Mouse (Mus musculus) neural tube, embryonic 13.5 days (tissue): ENCODE measurements at regions not wholly inside any gene's neighbourhood (a gene's known extent, or its start where the extent isn't known, plus 50 kb on each side); places are given as distances from the start of the nearest gene placed in this dataset.

Experiments used
- ATAC-seq: fragments of 200-750 bp; cut with Nextera tagmentation; 2 replicates; pipeline ENCODE4 v1.8.0; 2017; ENCODE audit warnings: low read depth, mild to moderate bottlenecking, moderate TSS enrichment, moderate library complexity
- H3K27ac ChIP-seq: fragments of 300-500 bp; sonication (generic); replicated peaks from 2 replicates; pipeline ENCODE4 v1.5.1; 2015; ENCODE audit warnings: moderate library complexity, mild to moderate bottlenecking, inconsistent platforms
- H3K27me3 ChIP-seq: fragments of 300-500 bp; sonication (generic); 2 replicates; pipeline ENCODE4 v1.6.1; 2015; ENCODE audit warnings: mild to moderate bottlenecking, inconsistent platforms
- H3K36me3 ChIP-seq: fragments of 300-500 bp; sonication (generic); 2 replicates; pipeline ENCODE4 v1.6.1; 2015; ENCODE audit warnings: mild to moderate bottlenecking, inconsistent platforms
- H3K4me1 ChIP-seq: fragments of 300-500 bp; sonication (generic); replicated peaks from 2 replicates; pipeline ENCODE4 v1.6.1; 2015; ENCODE audit warnings: inconsistent platforms
- H3K4me2 ChIP-seq: fragments of 300-500 bp; sonication (generic); 2 replicates; pipeline ENCODE4 v1.6.1; 2015; ENCODE audit warnings: inconsistent platforms, mild to moderate bottlenecking, moderate library complexity
- H3K4me3 ChIP-seq: fragments of 300-500 bp; sonication (generic); 2 replicates; pipeline ENCODE4 v1.5.1; 2015; ENCODE audit warnings: mild to moderate bottlenecking, inconsistent platforms
- H3K9ac ChIP-seq: fragments of 300-500 bp; sonication (generic); 2 replicates; pipeline ENCODE4 v1.6.1; 2015; ENCODE audit warnings: moderate library complexity, mild to moderate bottlenecking, inconsistent platforms
- H3K9me3 ChIP-seq: fragments of 300-500 bp; sonication (generic); 2 replicates; pipeline ENCODE4 v1.6.1; 2016; ENCODE audit warnings: inconsistent platforms
- WGBS: fragments of 180-500 bp; shearing (Covaris S2); methylation state at CpG from one replicate; pipeline ENCODE4 v1.1.7; 2015; 5-methylcytosine and 5-hydroxymethylcytosine counted together

- H3K9ac ChIP-seq = no peak overlapping the region
- H3K9me3 ChIP-seq = no peaks in the 10 kb centered on the region
- no peaks in the 10 kb centered on the region for H3K27me3 ChIP-seq
- H3K4me1 ChIP-seq = no peaks in the 10 kb centered on the region
- no peaks in the 10 kb centered on the region for H3K36me3 ChIP-seq
- H3K4me3 ChIP-seq = no peak overlapping the region
- no peak for ATAC-seq
- WGBS = 91% methylated on average over 11 of the region's 11 CpGs
- H3K27ac ChIP-seq = no peak overlapping the region
- no peak overlapping the region for H3K4me2 ChIP-seq
Observed at GRCm38 (mm10) chr9:88085181-88085816, 241.7 kb upstream of the Nt5e start.

- Histone ChIP-seq H3K36me3 (no peaks in the 10 kb centered on the region), H3K27me3 (no peaks in the 10 kb centered on the region), H3K9ac (no peak overlapping the region), H3K27ac (no peak overlapping the region), H3K4me2 (no peak overlapping the region), H3K9me3 (no peaks in the 10 kb centered on the region), H3K4me1 (no peaks in the 10 kb centered on the region), H3K4me3 (no peak overlapping the region)
- 81% methylated on average over 3 of the region's 3 CpGs for WGBS
- ATAC-seq = no peak
Observed at GRCm38 (mm10) chr9:88085866-88086265, 241.1 kb upstream of the Nt5e start.

- Histone ChIP-seq H3K4me2 (no peak overlapping the region), H3K27ac (no peak overlapping the region), H3K4me1 (no peaks in the 10 kb centered on the region), H3K36me3 (no peaks in the 10 kb centered on the region), H3K4me3 (no peak overlapping the region), H3K27me3 (no peaks in the 10 kb centered on the region), H3K9ac (no peak overlapping the region), H3K9me3 (no peaks in the 10 kb centered on the region)
- no peak for ATAC-seq
- WGBS = 72% methylated on average over 8 of the region's 8 CpGs
Observed at GRCm38 (mm10) chr9:88091781-88092527, 235.0 kb upstream of the Nt5e start.

- no peak overlapping the region for H3K4me3 ChIP-seq
- no peaks in the 10 kb centered on the region for H3K27me3 ChIP-seq
- no peaks in the 10 kb centered on the region for H3K4me1 ChIP-seq
- H3K36me3 ChIP-seq = no peaks in the 10 kb centered on the region
- 84% methylated on average over 4 of the region's 4 CpGs for WGBS
- ATAC-seq = no peak
- no peak overlapping the region for H3K9ac ChIP-seq
- H3K9me3 ChIP-seq = no peaks in the 10 kb centered on the region
- no peak overlapping the region for H3K4me2 ChIP-seq
- no peak overlapping the region for H3K27ac ChIP-seq
Observed at GRCm38 (mm10) chr9:88092561-88092960, 234.4 kb upstream of the Nt5e start.

- Histone ChIP-seq H3K36me3 (no peaks in the 10 kb centered on the region), H3K4me1 (no peaks in the 10 kb centered on the region), H3K4me3 (no peak overlapping the region), H3K27ac (no peak overlapping the region), H3K9me3 (no peaks in the 10 kb centered on the region), H3K9ac (no peak overlapping the region), H3K4me2 (no peak overlapping the region), H3K27me3 (no peaks in the 10 kb centered on the region)
- 54% methylated on average over 1 of the region's 1 CpGs for WGBS
- no peak for ATAC-seq
Observed at GRCm38 (mm10) chr9:88113094-88113493, 213.9 kb upstream of the Nt5e start.

- 90% methylated on average over 5 of the region's 5 CpGs for WGBS
- H3K4me3 ChIP-seq = no peak overlapping the region
- no peak overlapping the region for H3K27ac ChIP-seq
- no peaks in the 10 kb centered on the region for H3K9me3 ChIP-seq
- ATAC-seq = no peak
- H3K27me3 ChIP-seq = no peaks in the 10 kb centered on the region
- H3K4me1 ChIP-seq = no peaks in the 10 kb centered on the region
- no peak overlapping the region for H3K9ac ChIP-seq
- H3K4me2 ChIP-seq = no peak overlapping the region
- H3K36me3 ChIP-seq = no peaks in the 10 kb centered on the region
Observed at GRCm38 (mm10) chr9:88120536-88120935, 206.5 kb upstream of the Nt5e start.

GRCm38 (mm10) chr9:88120963-88121570 lies 205.9 kb upstream of the Nt5e start:
- no peaks in the 10 kb centered on the region for H3K27me3 ChIP-seq
- H3K4me2 ChIP-seq = no peak overlapping the region
- no peaks in the 10 kb centered on the region for H3K4me1 ChIP-seq
- ATAC-seq = no peak
- WGBS = 81% methylated on average over 11 of the region's 11 CpGs
- H3K36me3 ChIP-seq = no peaks in the 10 kb centered on the region
- H3K9me3 ChIP-seq = no peaks in the 10 kb centered on the region
- no peak overlapping the region for H3K9ac ChIP-seq
- H3K4me3 ChIP-seq = no peak overlapping the region
- no peak overlapping the region for H3K27ac ChIP-seq

GRCm38 (mm10) chr9:88124322-88125005 lies 202.5 kb upstream of the Nt5e start:
- no peaks in the 10 kb centered on the region for H3K9me3 ChIP-seq
- no peak overlapping the region for H3K9ac ChIP-seq
- ATAC-seq = no peak
- no peak overlapping the region for H3K4me2 ChIP-seq
- no peak overlapping the region for H3K27ac ChIP-seq
- H3K4me3 ChIP-seq = no peak overlapping the region
- no peaks in the 10 kb centered on the region for H3K4me1 ChIP-seq
- H3K27me3 ChIP-seq = no peaks in the 10 kb centered on the region
- H3K36me3 ChIP-seq = no peaks in the 10 kb centered on the region
- 95% methylated on average over 9 of the region's 9 CpGs for WGBS

- WGBS = 87% methylated on average over 6 of the region's 6 CpGs
- Histone ChIP-seq H3K4me2 (no peak overlapping the region), H3K9ac (no peak overlapping the region), H3K4me3 (no peak overlapping the region), H3K4me1 (no peaks in the 10 kb centered on the region), H3K27me3 (no peaks in the 10 kb centered on the region), H3K9me3 (no peaks in the 10 kb centered on the region), H3K27ac (no peak overlapping the region), H3K36me3 (no peaks in the 10 kb centered on the region)
- no peak for ATAC-seq
Observed at GRCm38 (mm10) chr9:88163025-88163780, 163.8 kb upstream of the Nt5e start.

GRCm38 (mm10) chr9:88177575-88178254 lies 149.3 kb upstream of the Nt5e start:
- Histone ChIP-seq H3K36me3 (no peaks in the 10 kb centered on the region), H3K27ac (no peak overlapping the region), H3K9me3 (no peaks in the 10 kb centered on the region), H3K9ac (no peak overlapping the region), H3K4me3 (no peak overlapping the region), H3K4me2 (no peak overlapping the region), H3K4me1 (no peaks in the 10 kb centered on the region), H3K27me3 (no peaks in the 10 kb centered on the region)
- 77% methylated on average over 4 of the region's 4 CpGs for WGBS
- ATAC-seq = no peak

GRCm38 (mm10) chr9:88181189-88181994 lies 145.6 kb upstream of the Nt5e start:
- Histone ChIP-seq H3K27me3 (no peaks in the 10 kb centered on the region), H3K36me3 (no peaks in the 10 kb centered on the region), H3K4me1 (no peaks in the 10 kb centered on the region), H3K9me3 (no peaks in the 10 kb centered on the region), H3K27ac (no peak overlapping the region), H3K9ac (no peak overlapping the region), H3K4me3 (no peak overlapping the region), H3K4me2 (no peak overlapping the region)
- 84% methylated on average over 9 of the region's 9 CpGs for WGBS
- ATAC-seq = no peak
